In the genomic region with DNA sequence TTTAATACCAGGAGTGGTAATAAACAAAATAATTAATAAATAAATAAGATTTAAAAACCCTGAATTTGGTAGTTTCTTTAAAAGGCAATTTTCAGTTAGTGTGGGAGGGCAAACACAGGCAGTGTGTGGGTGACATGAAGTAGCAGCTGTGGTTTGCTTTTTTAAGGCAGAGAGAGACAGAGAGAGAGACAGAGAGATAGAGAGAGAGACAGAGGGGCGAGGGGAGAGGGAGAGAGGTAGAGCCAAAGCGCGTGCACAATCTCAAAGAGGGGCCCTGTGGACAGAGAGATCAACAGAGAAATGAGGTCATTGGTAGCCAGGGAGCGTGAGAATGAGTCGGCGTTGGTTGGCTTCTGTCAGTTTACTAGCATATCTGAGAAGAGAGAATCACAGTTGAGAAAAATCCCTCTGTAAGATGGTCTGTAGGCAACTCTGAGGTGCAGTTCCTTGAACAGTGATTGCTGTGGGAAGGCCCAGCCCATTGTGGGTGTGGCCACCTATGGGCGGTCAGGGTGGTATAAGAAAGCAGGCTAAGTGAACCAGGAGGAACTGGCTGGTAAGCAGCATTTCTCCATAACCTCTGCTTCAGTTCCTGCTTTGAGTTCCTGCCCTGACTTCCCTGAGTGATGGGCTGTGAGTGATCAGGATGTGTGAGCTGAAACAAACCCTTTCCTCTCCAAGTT, we compare ENCODE assay signal across 17 mouse cellular contexts. TPM values are rescaled to one million over a fixed set of nuclear protein-coding genes. Genes with fewer than 3 reads are reported as not detected.
DNase-seq lines count a peak whose midpoint lies in the region; ATAC-seq and TF ChIP-seq lines count a peak whose summit lies in the region.
"Had no signal": no experiment of that assay in that cellular context is flagged by ENCODE, and none has a peak within 500 bp of the region (broad histone marks: within the 10 kb centered on the region; RNA-seq: fewer than 3 reads in every experiment).

No protein-coding gene starts in this region.

- H3K9me3 ChIP-seq in ES-E14 (ENCODE audit: control insufficient read depth, insufficient read depth, low read depth, low read length), result no peaks in the 10 kb centered on the region
- H3K9me3 ChIP-seq in intestine, postnatal 0 days (ENCODE audit: control insufficient read depth), result no peaks in the 10 kb centered on the region
- H3K9me3 ChIP-seq in midbrain, embryonic 15.5 days, result no peaks in the 10 kb centered on the region
- H3K9me3 ChIP-seq: embryonic facial prominence, embryonic 12.5 days; forebrain, embryonic 12.5 days had no signal

- no peaks in the 10 kb centered on the region for H3K27me3 ChIP-seq in intestine, postnatal 0 days (replicated peaks; ENCODE audit: control insufficient read depth, insufficient read depth, low read length)
- no peaks in the 10 kb centered on the region for H3K27me3 ChIP-seq in midbrain, embryonic 15.5 days (replicated peaks)
- H3K27me3 ChIP-seq: embryonic facial prominence, embryonic 12.5 days; forebrain, embryonic 12.5 days had no signal

- H3K4me3 ChIP-seq in ES-E14 (ENCODE audit: insufficient read depth in 1 of 2, low read depth in 1 of 2, low read length in 2 of 2, poor library complexity in 1 of 2, severe bottlenecking in 1 of 2), result no peak overlapping the region
- H3K4me3 ChIP-seq in intestine, postnatal 0 days (ENCODE audit: low read depth, low read length), result no peak overlapping the region
- no peak overlapping the region for H3K4me3 ChIP-seq in midbrain, embryonic 15.5 days
- H3K4me3 ChIP-seq: embryonic facial prominence, embryonic 12.5 days; forebrain, embryonic 12.5 days; myocyte had no signal

- in situ Hi-C loops in ES-E14 (cut with MboI; ENCODE audit: low sequenced_read_pairs in 2 of 2, unreplicated experiment in 2 of 2), result no loop called here

- no peak for TF ChIP-seq CTCF in intestine, postnatal 0 days (IDR thresholded peaks at IDR 0.05; ENCODE audit: low read depth)

- H3K27ac ChIP-seq in ES-E14 (ENCODE audit: insufficient read depth, low read depth, low read length, poor library complexity, severe bottlenecking), result no peak overlapping the region
- H3K27ac ChIP-seq in intestine, postnatal 0 days (ENCODE audit: low read depth, low read length), result no peak overlapping the region
- no peak overlapping the region for H3K27ac ChIP-seq in midbrain, embryonic 15.5 days
- H3K27ac ChIP-seq: embryonic facial prominence, embryonic 12.5 days; forebrain, embryonic 12.5 days; macrophage had no signal

- H3K4me2 ChIP-seq in intestine, postnatal 0 days (replicated peaks; ENCODE audit: low read depth), result no peak overlapping the region
- H3K4me2 ChIP-seq in midbrain, embryonic 15.5 days, result no peak overlapping the region
- H3K4me2 ChIP-seq: embryonic facial prominence, embryonic 12.5 days; forebrain, embryonic 12.5 days had no signal

- H3K36me3 ChIP-seq in ES-E14 (ENCODE audit: control insufficient read depth, insufficient read depth, low read length, poor library complexity, severe bottlenecking), result no peaks in the 10 kb centered on the region
- no peaks in the 10 kb centered on the region for H3K36me3 ChIP-seq in intestine, postnatal 0 days (ENCODE audit: control insufficient read depth, insufficient read depth)
- no peaks in the 10 kb centered on the region for H3K36me3 ChIP-seq in midbrain, embryonic 15.5 days (replicated peaks)
- H3K36me3 ChIP-seq: embryonic facial prominence, embryonic 12.5 days; forebrain, embryonic 12.5 days had no signal

- peaks cover 0 to 4% of the 10 kb centered on the region in 2 experiments; a peak in 1 of 4 replicates for H3K4me1 ChIP-seq in ES-E14 (ENCODE audit: control insufficient read depth in 2 of 2, insufficient read depth in 2 of 2, low read length in 2 of 2, poor library complexity in 1 of 2)
- H3K4me1 ChIP-seq in intestine, postnatal 0 days (replicated peaks; ENCODE audit: control insufficient read depth, insufficient read depth, low read length), result no peaks in the 10 kb centered on the region
- peaks cover 7% of the 10 kb centered on the region for H3K4me1 ChIP-seq in midbrain, embryonic 15.5 days
- H3K4me1 ChIP-seq: embryonic facial prominence, embryonic 12.5 days had no signal

- DNase-seq in layer of hippocampus, adult 9-11 months, result peak; percentile 19
- DNase-seq in layer of hippocampus, postnatal 25 days (ENCODE audit: extremely low spot score in 1 of 2, low spot score in 1 of 2), result no peak
- DNase-seq in 416B (ENCODE audit: low read depth) (peak; percentile 10), ES-E14 (ENCODE audit: low read depth, low spot score) (peak; percentile 44)
- DNase-seq in left cerebral cortex, adult 11 months (ENCODE audit: low spot score), result no peak
- DNase-seq: cerebellum, postnatal 10 days; gastrocnemius, postnatal 36 days; heart, postnatal 14 days; kidney, adult 18-20 months had no signal

- no peak overlapping the region for H3K9ac ChIP-seq in ES-E14 (ENCODE audit: insufficient read depth, low read depth, low read length, poor library complexity, severe bottlenecking)
- no peak overlapping the region for H3K9ac ChIP-seq in intestine, postnatal 0 days (ENCODE audit: low read depth, low read length)
- no peak overlapping the region for H3K9ac ChIP-seq in midbrain, embryonic 15.5 days
- H3K9ac ChIP-seq: embryonic facial prominence, embryonic 12.5 days; forebrain, embryonic 12.5 days had no signal

- WGBS in intestine, postnatal 0 days, result 54% methylated on average over 7 of the region's 7 CpGs
- 62% methylated on average over 7 of the region's 7 CpGs for WGBS in midbrain, embryonic 15.5 days

- 0 out of 2 replicates have a peak, but pooled peaks have one; percentile 54 for ATAC-seq in intestine, postnatal 0 days
- no peak for ATAC-seq in midbrain, embryonic 15.5 days (replicated peaks)

TF ChIP-seq in ES-E14, 5 proteins besides CTCF, POLR2A, EP300 and RAD21:
- TF ChIP-seq CHD2 (IDR thresholded peaks at IDR 0.05; ENCODE audit: low read depth, low read length) (no peak), ZC3H11A (IDR thresholded peaks at IDR 0.05; ENCODE audit: borderline replicate concordance, low read depth, low read length) (no peak), MAFK (IDR thresholded peaks at IDR 0.05; ENCODE audit: insufficient read depth, low read depth, low read length) (no peak), ZNF384 (IDR thresholded peaks at IDR 0.05; ENCODE audit: low read depth, low read length) (no peak), HCFC1 (IDR thresholded peaks at IDR 0.05; ENCODE audit: borderline replicate concordance, insufficient read depth, low read length) (no peak)

RNA-seq across cellular contexts. Expression of a gene that starts 17.5 kb away (rescaled TPM):
- total RNA-seq in layer of hippocampus, postnatal 25 days (2021), result under 1 TPM; 0.22 to 0.31 TPM
- not detected in 2 replicates for total RNA-seq in ES-E14 (2012; rRNA removed)
- polyA plus RNA-seq in intestine, postnatal 0 days (2015; fragmentation: Nextera tagmentation; extraction: Ambion mirVana), result not detected in 2 replicates
- polyA plus RNA-seq in midbrain, embryonic 15.5 days (2015; fragmentation: Nextera tagmentation; extraction: Ambion mirVana), result 0.06 and 0.12 TPM in 2 replicates
- total RNA-seq: left cerebral cortex, adult 18-20 months had no signal
- polyA plus RNA-seq: embryonic facial prominence, embryonic 12.5 days; forebrain, embryonic 12.5 days; limb, embryonic 14.5 days; macrophage; myocyte had no signal

RNA-seq across cellular contexts. Expression of a gene that starts 42.2 kb away (rescaled TPM):
- total RNA-seq in layer of hippocampus, postnatal 25 days (2021), result 1 to 10 TPM in 1 of 2 experiments, under 1 TPM in 1; 0.77 to 1.6 TPM
- 0.94 and 1.4 TPM in 2 replicates for total RNA-seq in ES-E14 (2012; rRNA removed)
- polyA plus RNA-seq in intestine, postnatal 0 days (2015; fragmentation: Nextera tagmentation; extraction: Ambion mirVana), result not detected in 2 replicates
- polyA plus RNA-seq in midbrain, embryonic 15.5 days (2015; fragmentation: Nextera tagmentation; extraction: Ambion mirVana), result 6.8 and 8.3 TPM in 2 replicates
- total RNA-seq: gastrocnemius, postnatal 36 days; heart, postnatal 14 days had no signal
- polyA plus RNA-seq: macrophage had no signal

RNA-seq across cellular contexts. Expression of a gene that starts 52.3 kb away (rescaled TPM):
- total RNA-seq in layer of hippocampus, postnatal 25 days (2021), result 100 to 1,000 TPM; 502 to 563 TPM
- 139 and 178 TPM in 2 replicates for total RNA-seq in ES-E14 (2012; rRNA removed)
- 39.5 and 41.4 TPM in 2 replicates for polyA plus RNA-seq in intestine, postnatal 0 days (2015; fragmentation: Nextera tagmentation; extraction: Ambion mirVana)
- polyA plus RNA-seq in midbrain, embryonic 15.5 days (2015; fragmentation: Nextera tagmentation; extraction: Ambion mirVana), result 450 and 468 TPM in 2 replicates

Comparison
In these comparisons a context has a peak if more than half of its experiments do, and no peak if none do; other contexts are left out.
1. DNase-seq: peak in layer of hippocampus, adult 9-11 months (single experiment), 416B (single experiment) and ES-E14 (single experiment); none in layer of hippocampus, postnatal 25 days (0 of 2) and left cerebral cortex, adult 11 months (single experiment).